Mouse (Mus musculus): ENCODE results near the gene Tarbp2.

DNA sequence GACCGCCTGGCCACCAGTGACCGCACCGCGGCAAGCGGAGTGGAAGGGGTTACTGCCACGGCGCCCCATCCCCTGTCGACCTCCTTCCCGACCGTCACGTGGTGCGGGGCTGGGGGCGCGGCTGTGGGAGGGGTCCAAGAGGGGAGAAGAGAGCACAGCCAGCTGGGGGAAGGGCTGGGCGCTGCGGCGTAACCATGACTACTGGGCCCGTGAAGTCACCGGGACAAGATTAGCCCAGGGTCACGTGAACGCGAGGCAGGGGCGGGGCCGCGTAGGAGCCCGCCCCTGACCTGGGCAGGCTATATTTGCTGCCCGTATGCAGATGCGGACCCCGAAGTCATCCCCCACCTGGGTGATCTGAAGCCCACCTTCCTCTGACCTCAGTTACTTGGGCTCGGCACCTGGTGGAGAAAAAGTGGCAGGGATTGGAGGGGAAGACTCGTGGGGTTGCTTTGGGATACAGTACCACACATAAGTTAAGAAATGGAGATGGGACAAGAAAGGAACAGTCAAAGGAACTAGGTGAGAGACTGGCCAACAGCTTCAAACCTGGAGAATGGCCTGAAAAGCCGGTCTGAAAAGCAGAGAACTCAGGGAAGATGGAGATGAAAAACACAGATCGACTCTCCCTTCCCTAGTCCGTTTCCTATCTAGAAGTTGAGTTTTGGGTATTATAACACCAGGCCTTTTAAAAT lies 7.3 kb upstream of the Tarbp2 start:
- TF ChIP-seq POLR2A (IDR thresholded peaks at IDR 0.05; ENCODE audit: low read depth, low read length) (no peak), ZMIZ1 (IDR thresholded peaks at IDR 0.05; ENCODE audit: low read depth, low read length) (no peak), ZKSCAN1 (IDR thresholded peaks at IDR 0.05; ENCODE audit: borderline replicate concordance, low read depth, low read length) (no peak), CTCF (conservative IDR thresholded peaks at IDR 0.05 in 1 of 2, IDR thresholded peaks at IDR 0.05 in 1 of 2; ENCODE audit: low read depth in 2 of 2, low read length in 2 of 2) (no peak)

All from CH12.LX (cell line).